Mouse (Mus musculus): ENCODE measurements around the gene Lrrc20.

GRCm38 (mm10) chr10:61451463-61451930 is 24.1 kb upstream of the Lrrc20 start:
- TF ChIP-seq POLR2A (IDR thresholded peaks at IDR 0.05; ENCODE audit: borderline replicate concordance, low read depth, low read length) (no peak), CTCF (IDR thresholded peaks at IDR 0.05; ENCODE audit: low read depth, low read length) (no peak)
